Mouse (Mus musculus): ENCODE results near the gene Noto. TPM values are rescaled to one million over a fixed set of nuclear protein-coding genes. Genes with fewer than 3 reads are reported as not detected.
"Not testable (repeated sequence)": the region's sequence is repeated elsewhere in the genome, so short reads cannot be mapped to it uniquely, and the experiment has no call there.

The Noto gene
- total RNA-seq, 2 experiments from 2014 or later, result not detected

GRCm38 (mm10) chr6:85431274-85431841 is 7.7 kb downstream of the Noto start:
- no peak for DNase-seq (ENCODE audit: low spot score in 2 of 2)

DNA sequence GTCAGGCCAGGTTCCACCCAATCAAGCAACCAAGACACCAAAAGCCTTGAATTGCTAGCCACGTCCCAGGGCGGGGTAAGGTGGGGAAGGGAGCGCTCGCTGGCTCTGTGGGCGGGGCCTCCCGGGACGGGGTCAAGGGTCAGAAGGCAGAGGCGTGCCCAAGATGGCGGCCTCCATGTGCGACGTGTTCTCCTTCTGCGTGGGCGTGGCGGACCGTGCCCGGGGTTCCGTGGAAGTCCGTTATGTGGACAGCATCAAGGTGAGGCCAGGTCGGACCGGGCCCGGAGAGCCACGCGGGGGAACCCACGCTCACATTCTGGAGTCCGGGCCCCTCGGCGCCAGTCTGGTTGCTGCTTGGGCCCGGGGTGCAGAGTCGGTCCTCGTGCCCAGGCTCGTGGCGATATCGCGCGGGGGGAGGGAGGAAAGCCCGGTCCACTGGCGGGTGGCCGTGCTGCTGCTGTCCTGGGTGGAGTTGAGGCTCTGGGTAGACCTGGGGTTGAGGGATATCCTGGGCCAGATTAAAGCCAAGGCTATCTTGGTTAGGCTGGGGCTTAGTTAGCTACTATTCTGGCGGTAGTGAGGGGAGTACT is 8.3 kb downstream of the Noto start, which contains the start of gene Smyd5:
Gene Smyd5, plus strand, starts transcription at position 148 of the 590 bp plus-strand sequence.
- DNase-seq (ENCODE audit: low spot score in 2 of 2), result peak; percentile 68 to 81

DNA sequence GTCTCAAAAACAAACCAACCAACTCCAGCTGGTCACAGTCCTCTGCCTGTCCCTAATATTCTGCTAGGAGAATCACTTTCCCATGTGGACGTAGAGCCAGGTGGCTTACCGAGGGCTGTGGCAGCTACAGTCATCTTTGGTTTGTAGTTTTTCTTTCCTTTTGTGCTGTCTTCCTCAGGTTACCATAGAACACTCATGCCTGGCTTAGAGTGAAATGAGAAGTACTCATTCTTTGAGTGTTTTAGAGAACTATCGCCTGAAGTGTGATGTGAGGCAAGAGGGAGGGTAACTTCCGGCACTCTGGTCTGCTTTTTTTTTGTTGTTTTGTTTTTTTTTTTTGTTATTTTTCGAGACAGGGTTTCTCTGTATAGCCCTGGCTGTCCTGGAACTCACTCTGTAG is 10.2 kb downstream of the Noto start:
- no peak for DNase-seq (ENCODE audit: low spot score in 2 of 2)

DNA sequence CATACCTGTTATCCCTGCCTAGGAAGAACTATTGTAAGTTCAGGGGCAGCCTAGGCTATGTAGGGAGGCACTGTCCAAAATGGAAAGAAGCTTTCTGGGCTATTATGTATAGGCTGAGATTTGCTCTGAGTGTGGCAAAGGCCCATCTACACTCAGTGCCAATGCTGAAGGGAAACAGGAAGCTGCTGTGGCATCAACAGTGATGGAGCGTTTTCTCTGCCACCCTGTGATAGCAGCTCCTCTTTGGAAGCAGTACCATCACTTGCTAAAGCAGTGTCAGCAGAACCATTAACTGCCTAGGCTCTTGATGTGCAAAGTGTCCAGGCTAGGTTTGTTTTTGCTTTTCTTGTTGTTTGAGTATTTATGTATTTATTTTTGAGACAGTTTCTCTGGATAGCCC is 12.5 kb downstream of the Noto start:
- no peak for DNase-seq (ENCODE audit: low spot score in 2 of 2)

DNA sequence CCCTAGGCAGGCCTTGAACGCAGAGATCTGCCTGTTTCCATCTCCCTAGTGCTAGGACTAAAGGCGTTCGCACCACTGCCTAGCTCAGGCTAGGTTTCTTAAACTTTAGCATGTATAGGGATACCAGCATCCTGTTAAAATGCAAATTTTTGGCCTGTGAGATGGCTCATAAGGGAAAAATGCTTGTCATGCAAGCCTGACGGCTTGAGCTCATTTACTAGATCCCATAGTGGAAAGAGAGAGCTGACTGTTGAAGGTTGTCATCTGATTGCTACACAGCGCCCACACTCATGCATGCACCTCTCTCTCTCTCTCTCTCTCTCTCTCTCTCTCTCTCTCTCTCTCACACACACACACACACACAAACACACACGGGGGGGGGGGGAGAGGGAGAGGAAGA is 12.9 kb downstream of the Noto start:
- no peak for DNase-seq (ENCODE audit: low spot score in 2 of 2)

GRCm38 (mm10) chr6:85441142-85441541 is 17.5 kb downstream of the Noto start:
- DNase-seq (ENCODE audit: low spot score in 2 of 2), result no peak

- no peak for DNase-seq (ENCODE audit: low spot score in 2 of 2)
Observed at GRCm38 (mm10) chr6:85443488-85444233, 20.0 kb downstream of the Noto start.

DNA sequence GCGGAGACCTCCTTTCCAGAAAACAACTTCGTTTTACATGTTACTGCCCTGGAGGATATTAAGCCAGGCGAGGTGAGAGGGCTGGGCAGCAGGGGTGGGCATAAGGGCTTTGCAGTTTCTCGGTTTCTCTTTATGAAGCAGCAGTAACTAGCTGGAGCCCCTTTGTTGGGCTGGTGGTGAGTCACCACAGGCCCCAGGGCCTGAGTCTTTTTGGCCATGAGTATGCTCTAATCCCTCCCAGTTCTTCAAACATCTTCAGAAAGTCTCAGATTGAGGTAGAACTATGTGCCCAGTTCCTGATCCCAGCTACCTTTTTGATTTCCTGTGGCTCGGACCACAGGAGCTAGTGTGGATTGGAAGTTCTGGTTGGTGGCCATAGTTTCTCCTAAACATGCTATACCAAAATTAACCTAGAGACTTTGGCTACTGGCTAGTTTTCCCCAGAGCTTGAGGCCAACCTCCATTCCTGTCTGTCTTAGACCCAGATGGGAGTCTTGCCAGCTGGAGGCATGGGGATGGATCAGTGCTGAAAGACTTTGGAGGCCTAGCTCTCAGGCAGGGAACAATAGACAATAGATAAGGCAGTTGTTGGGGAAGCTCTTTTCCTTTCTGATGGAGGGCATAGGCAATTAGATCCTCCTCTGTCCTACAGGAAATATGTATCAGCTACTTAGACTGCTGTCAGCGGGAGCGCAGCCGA is 20.7 kb downstream of the Noto start:
- DNase-seq (ENCODE audit: low spot score in 2 of 2), result no peak

DNA sequence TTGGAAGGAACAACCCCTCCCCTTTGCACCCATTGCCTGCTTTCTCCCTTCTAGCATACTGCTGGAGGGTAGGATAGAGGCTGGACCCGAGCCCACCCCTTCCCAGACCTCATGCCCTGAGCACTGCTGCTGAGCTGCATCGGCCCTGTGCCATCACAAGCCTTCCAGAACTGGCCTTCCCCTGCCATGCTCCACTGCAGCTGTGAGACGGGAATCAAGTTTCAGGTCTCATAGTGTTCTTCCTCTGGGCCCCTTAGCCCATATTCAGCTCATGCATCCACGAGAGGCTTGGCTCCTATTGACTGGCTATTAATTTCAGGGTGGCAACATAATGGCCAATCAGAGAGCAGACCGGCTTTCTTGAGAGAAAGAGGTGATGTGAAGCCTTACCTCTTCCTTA is 21.6 kb downstream of the Noto start:
- no peak for DNase-seq (ENCODE audit: low spot score in 2 of 2)

DNA sequence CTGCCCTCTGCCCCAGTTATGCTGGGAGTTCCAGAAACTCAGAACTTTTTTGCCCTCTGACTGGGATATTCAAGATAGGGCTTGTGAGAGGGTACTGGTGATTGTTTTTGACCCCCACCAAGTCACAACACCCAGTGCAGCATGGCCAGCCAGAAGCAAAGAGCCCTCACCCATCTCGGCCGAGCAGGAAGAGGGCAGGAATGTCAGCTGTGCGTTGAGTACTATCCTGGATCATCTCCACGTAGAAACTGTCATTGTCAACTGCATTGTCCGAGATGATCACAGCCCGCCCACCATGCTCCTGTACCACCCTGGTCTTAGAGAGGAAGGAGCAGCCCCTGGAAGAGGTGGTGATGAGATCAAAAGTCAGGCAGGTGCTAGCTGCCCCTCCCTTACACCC is 23.7 kb downstream of the Noto start:
- DNase-seq (ENCODE audit: low spot score in 2 of 2), result no peak

GRCm38 (mm10) chr6:85450140-85450539 is 26.5 kb downstream of the Noto start:
- DNase-seq (ENCODE audit: low spot score in 2 of 2), result not testable (repeated sequence)

DNA sequence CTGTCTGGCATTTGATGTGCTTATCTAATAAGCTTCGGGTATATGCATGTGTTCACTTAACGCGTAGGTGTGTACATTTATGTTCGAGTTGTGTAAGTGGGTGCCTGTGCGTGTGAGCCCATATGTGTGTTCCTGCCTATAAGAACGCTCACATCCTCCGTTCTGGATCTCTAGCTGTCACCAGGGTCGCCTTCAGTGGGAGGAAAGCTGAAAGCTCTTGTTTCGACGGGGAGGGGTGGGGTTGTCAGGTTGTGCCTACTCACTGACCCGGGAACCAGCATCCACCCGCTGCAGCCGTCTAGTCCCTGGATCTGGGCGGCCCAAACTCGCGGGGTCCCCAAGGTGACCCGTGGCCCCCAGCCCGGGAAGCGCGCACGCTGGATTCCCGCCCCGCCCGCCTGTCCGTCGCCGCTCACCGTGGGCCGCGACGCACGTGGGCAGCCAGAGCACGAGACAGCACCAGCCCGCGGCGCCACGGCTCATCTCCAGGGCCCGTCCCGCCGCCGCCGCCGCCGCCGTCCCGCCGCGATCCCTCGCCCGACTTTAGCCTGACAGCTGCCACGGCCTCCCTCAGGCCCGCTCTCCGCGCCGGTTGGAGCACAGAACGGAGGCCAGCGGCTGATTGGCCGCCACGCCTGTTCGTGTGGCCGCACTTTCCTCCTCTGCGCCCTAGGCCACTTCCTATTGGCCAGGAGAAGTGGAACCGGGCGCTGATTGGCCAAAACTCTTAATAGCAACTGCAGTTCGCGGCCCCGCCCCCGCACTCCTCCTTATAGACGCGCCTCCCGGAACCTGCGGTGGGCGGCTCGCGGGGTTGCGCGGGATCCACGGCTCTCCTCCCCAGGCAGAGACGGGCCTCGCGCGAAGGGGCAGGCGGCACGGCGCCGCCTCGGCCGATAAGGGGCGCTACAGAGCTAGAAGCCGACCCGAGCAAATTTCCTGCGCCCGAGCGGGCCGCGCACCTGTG is 27.3 kb downstream of the Noto start, which contains the start of gene Cct7:
Gene Cct7, plus strand, starts transcription at position 818 of the 967 bp plus-strand sequence.
- DNase-seq (ENCODE audit: low spot score in 2 of 2), result peak; percentile 98 to 100

DNA sequence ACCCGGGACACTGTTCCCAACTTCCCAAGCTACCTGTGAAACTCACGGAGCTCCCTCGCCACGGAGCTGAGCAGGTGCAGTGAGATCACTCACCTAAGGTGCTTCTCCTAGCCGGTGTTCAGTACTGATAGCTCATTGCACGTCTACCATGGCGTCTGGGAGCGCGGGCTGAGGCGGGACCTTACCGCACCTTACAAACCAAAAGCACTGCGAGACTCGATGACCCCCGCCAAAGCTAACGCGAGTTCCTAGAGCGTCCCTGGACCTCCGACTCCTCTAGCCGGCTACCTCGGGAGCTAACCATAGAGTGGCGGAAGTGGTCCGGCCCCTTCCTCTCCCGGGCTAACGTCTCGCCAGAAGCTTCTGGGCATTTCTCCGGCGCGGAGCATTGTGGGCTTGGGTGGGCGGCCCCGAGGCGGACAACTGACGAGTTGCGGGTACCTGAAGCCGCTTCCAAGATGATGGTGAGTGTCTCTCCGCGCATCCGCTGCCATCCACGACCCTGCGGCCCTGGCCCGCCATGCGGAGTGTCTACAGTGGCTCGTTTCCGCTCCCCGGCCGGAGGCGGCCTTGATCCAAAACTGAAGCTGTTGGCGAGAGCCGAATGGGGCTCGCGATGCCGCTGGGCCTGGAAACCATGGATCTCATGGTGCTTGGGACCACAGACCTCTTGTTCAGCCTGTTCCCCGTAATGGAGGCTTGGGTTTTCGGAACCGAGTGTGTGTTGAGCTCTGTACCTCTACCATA is 28.2 kb downstream of the Noto start, which contains the start of gene Pradc1:
Gene Pradc1, minus strand, starts transcription at position 307 of the 747 bp plus-strand sequence.
- DNase-seq (ENCODE audit: low spot score in 2 of 2), result peak; percentile 98 to 99

DNA sequence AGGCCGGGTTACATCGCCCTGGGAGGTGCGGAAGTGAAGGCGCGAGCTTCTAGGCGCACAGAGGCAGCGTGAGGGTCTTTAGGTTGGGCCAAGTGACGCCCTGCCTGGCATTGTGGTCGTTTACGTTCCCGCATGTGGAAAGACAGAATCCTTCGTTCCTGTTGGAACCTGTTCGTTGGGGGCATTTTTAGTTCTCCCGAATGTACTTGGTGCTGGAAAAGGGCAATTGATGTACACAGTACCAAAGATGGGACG is 28.7 kb downstream of the Noto start:
- DNase-seq (ENCODE audit: low spot score in 2 of 2), result no peak

DNA sequence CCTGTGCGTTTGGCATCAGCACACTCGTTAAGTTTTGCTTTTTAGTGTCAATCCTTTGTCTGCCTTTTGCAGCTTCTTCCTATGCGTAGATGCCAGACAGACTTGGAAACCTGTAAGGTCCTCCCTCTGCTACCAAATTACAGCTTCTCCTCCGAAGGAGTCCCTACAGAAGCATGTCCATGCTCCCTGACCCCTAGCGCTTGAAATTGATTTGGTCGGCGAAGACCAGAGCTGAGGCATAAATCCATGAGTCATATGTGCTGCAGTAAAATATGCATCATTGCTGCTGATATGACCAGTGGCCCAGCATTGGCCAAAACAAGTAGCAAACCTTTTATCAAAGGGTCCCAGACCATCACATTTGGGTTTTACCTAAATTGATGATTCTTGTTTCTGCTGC is 29.1 kb downstream of the Noto start:
- no peak for DNase-seq (ENCODE audit: low spot score in 2 of 2)

- DNase-seq (ENCODE audit: low spot score in 2 of 2), result no peak
Observed at GRCm38 (mm10) chr6:85459621-85460020, 35.9 kb downstream of the Noto start.

- no peak for DNase-seq (ENCODE audit: low spot score in 2 of 2)
Observed at GRCm38 (mm10) chr6:85465381-85465780, 41.7 kb downstream of the Noto start.

GRCm38 (mm10) chr6:85469660-85470430 is 46.2 kb downstream of the Noto start:
- DNase-seq (ENCODE audit: low spot score in 2 of 2), result no peak

- no peak for DNase-seq (ENCODE audit: low spot score in 2 of 2)
Observed at GRCm38 (mm10) chr6:85471962-85472361, 48.3 kb downstream of the Noto start.
